Mouse (Mus musculus) kidney, adult 2 months (tissue): ENCODE data around the gene Fam187b.

Experiments used
- CTCF ChIP-seq: fragments of 200-500 bp; conservative IDR thresholded peaks from 2 replicates; pipeline ENCODE4 v1.5.1; 2011; ENCODE audit warnings: low read depth, mild to moderate bottlenecking, control low read depth, low read length, moderate library complexity, mixed read lengths; ENCODE audit not compliant: insufficient read depth, insufficient read length
- POLR2A ChIP-seq: fragments of 200-500 bp; IDR thresholded peaks from one replicate; pipeline ENCODE4 v1.6.1; 2011; ENCODE audit warnings: low read depth, low read length, control low read depth

DNA sequence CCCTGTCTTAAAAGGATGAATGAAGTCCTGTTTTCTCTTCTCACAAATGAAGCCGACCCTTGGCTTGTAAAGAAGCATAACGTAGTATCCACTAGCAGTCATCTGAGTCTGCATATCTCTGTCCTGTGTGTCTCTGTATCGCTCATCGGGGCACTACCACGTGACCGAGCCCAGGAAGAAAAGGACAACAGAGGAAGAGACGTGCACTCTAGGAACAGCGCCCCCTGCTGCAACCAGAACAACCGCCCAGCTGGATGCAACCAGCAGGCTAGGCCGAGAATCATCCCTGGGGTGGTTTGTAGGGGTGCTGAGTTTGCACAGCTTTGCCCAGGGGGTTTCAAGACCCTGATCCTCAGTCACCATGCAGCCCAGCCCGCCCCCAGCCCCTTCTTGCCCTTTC is 61.2 kb downstream of the Fam187b start:
- TF ChIP-seq CTCF (peak; percentile 38; the same call in 1 of the 2 replicates), POLR2A (no peak)
